Mouse (Mus musculus): ENCODE measurements at regions not wholly inside any gene's neighbourhood (a gene's known extent, or its start where the extent isn't known, plus 50 kb on each side); places are given as distances from the start of the nearest gene placed in this dataset.
"Not testable (repeated sequence)": the region's sequence is repeated elsewhere in the genome, so short reads cannot be mapped to it uniquely, and the experiment has no call there.

- ATAC-seq (ENCODE audit: low FRiP score, low read depth): no peak
Observed at GRCm38 (mm10) chr16:9043271-9043670, 213.4 kb downstream of the 1810013L24Rik start.

DNA sequence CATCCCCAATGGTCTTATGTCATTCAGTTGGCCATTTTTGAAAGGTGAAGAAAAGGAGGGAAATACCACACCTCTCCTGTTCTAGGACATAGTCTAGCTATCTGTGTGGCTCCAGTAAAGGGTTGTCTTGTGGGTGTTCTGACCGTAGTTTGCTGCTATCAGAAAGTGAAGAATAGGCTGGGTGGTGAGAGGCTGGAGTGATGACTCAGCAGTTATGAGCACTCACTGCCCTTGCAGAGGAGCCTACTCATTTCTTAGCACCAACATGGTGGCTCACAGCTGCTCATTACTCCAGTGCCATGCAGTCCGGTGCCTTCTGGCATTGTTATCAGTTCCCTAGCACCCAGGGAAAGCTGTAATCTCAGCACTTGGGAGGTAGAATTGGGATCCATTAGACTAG, 217.0 kb downstream of the 1810013L24Rik start:
- H3K4me3 ChIP-seq: no peak overlapping the region
- no peak overlapping the region for H3K4me2 ChIP-seq (replicated peaks)
- no peaks in the 10 kb centered on the region for H3K27me3 ChIP-seq
- no peaks in the 10 kb centered on the region for H3K36me3 ChIP-seq
- H3K9ac ChIP-seq (replicated peaks): no peak overlapping the region
- no peaks in the 10 kb centered on the region for H3K4me1 ChIP-seq
- no peak overlapping the region for H3K27ac ChIP-seq (replicated peaks)
- 89% methylated on average over 2 of the region's 2 CpGs for WGBS
- no peak for ATAC-seq (ENCODE audit: low FRiP score, low read depth)
- no peaks in the 10 kb centered on the region for H3K9me3 ChIP-seq

More at GRCm38 (mm10) chr16:9043271-9043670, 213.4 kb downstream of the 1810013L24Rik start:
- Histone ChIP-seq H3K27ac (replicated peaks) (no peak overlapping the region), H3K4me3 (no peak overlapping the region), H3K9ac (replicated peaks) (no peak overlapping the region), H3K36me3 (no peaks in the 10 kb centered on the region), H3K9me3 (no peaks in the 10 kb centered on the region), H3K27me3 (no peaks in the 10 kb centered on the region), H3K4me2 (replicated peaks) (no peak overlapping the region), H3K4me1 (no peaks in the 10 kb centered on the region)
- WGBS: 87% methylated on average over 6 of the region's 6 CpGs

- Histone ChIP-seq H3K36me3 (no peaks in the 10 kb centered on the region), H3K4me1 (no peaks in the 10 kb centered on the region), H3K4me2 (replicated peaks) (no peak overlapping the region), H3K4me3 (no peak overlapping the region), H3K27me3 (no peaks in the 10 kb centered on the region), H3K27ac (replicated peaks) (no peak overlapping the region), H3K9ac (replicated peaks) (no peak overlapping the region), H3K9me3 (no peaks in the 10 kb centered on the region)
- WGBS: 75% methylated on average over 4 of the region's 4 CpGs
- ATAC-seq (ENCODE audit: low FRiP score, low read depth): no peak
Observed at GRCm38 (mm10) chr16:9054415-9054814, 224.5 kb downstream of the 1810013L24Rik start.

GRCm38 (mm10) chr16:9056430-9056829, 226.5 kb downstream of the 1810013L24Rik start:
- no peaks in the 10 kb centered on the region for H3K27me3 ChIP-seq
- 85% methylated on average over 3 of the region's 3 CpGs for WGBS
- no peaks in the 10 kb centered on the region for H3K9me3 ChIP-seq
- no peak for ATAC-seq (ENCODE audit: low FRiP score, low read depth)
- H3K4me1 ChIP-seq: no peaks in the 10 kb centered on the region
- H3K4me2 ChIP-seq (replicated peaks): no peak overlapping the region
- no peak overlapping the region for H3K4me3 ChIP-seq
- H3K9ac ChIP-seq (replicated peaks): no peak overlapping the region
- H3K27ac ChIP-seq (replicated peaks): no peak overlapping the region
- H3K36me3 ChIP-seq: no peaks in the 10 kb centered on the region

GRCm38 (mm10) chr16:9071526-9071925, 241.6 kb downstream of the 1810013L24Rik start:
- Histone ChIP-seq H3K4me1 (no peaks in the 10 kb centered on the region), H3K27ac (replicated peaks) (no peak overlapping the region), H3K36me3 (no peaks in the 10 kb centered on the region), H3K4me3 (no peak overlapping the region), H3K27me3 (no peaks in the 10 kb centered on the region), H3K9me3 (no peaks in the 10 kb centered on the region), H3K9ac (replicated peaks) (no peak overlapping the region), H3K4me2 (replicated peaks) (no peak overlapping the region)
- 89% methylated on average over 4 of the region's 4 CpGs for WGBS
- no peak for ATAC-seq (ENCODE audit: low FRiP score, low read depth)

- not testable (repeated sequence) for H3K36me3 ChIP-seq; H3K27me3 ChIP-seq; H3K4me3 ChIP-seq; H3K4me1 ChIP-seq; H3K4me2 ChIP-seq (replicated peaks); H3K27ac ChIP-seq (replicated peaks); H3K9ac ChIP-seq (replicated peaks); H3K9me3 ChIP-seq; ATAC-seq (ENCODE audit: low FRiP score, low read depth)
- 95% methylated on average over 5 of the region's 5 CpGs for WGBS
Observed at GRCm38 (mm10) chr16:9071956-9072355, 242.1 kb downstream of the 1810013L24Rik start.

- no peaks in the 10 kb centered on the region for H3K36me3 ChIP-seq
- H3K9me3 ChIP-seq: no peaks in the 10 kb centered on the region
- H3K4me1 ChIP-seq: peaks cover 10% of the 10 kb centered on the region; the same call in 1 of the 2 replicates
- no peak for ATAC-seq (ENCODE audit: low FRiP score, low read depth)
- no peak overlapping the region for H3K27ac ChIP-seq (replicated peaks)
- H3K4me2 ChIP-seq (replicated peaks): no peak overlapping the region
- WGBS: 96% methylated on average over 4 of the region's 4 CpGs
- no peak overlapping the region for H3K4me3 ChIP-seq
- no peak overlapping the region for H3K9ac ChIP-seq (replicated peaks)
- no peaks in the 10 kb centered on the region for H3K27me3 ChIP-seq
Observed at GRCm38 (mm10) chr16:9074295-9074694, 244.4 kb downstream of the 1810013L24Rik start.

DNA sequence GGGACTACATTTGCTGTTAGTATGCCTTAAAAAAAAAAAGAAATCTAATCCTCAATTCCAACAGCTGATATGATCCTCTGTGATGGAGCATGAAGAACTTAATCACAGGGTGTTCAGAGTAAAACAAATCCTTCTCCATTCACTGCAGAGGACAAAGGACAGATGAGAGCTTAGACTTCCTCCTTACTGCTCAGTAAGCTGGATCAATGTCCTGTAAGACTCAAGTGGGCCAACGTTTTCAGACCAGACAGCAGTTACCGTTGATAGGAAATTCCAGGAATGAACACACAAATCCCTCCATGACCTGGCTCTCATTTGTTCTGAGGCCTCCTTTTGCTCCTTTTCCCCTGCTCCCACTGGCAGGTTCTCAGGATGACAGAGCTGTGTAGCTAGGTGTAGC, 247.6 kb downstream of the 1810013L24Rik start:
- Histone ChIP-seq H3K27ac (replicated peaks) (no peak overlapping the region), H3K9me3 (no peaks in the 10 kb centered on the region), H3K4me2 (replicated peaks) (no peak overlapping the region), H3K4me1 (peaks cover 12% of the 10 kb centered on the region; the same call in 1 of the 2 replicates), H3K36me3 (no peaks in the 10 kb centered on the region), H3K4me3 (no peak overlapping the region), H3K27me3 (no peaks in the 10 kb centered on the region; the same call in 1 of the 2 replicates), H3K9ac (replicated peaks) (no peak overlapping the region)
- no peak for ATAC-seq (ENCODE audit: low FRiP score, low read depth)
- 43% methylated on average over 2 of the region's 2 CpGs for WGBS

DNA sequence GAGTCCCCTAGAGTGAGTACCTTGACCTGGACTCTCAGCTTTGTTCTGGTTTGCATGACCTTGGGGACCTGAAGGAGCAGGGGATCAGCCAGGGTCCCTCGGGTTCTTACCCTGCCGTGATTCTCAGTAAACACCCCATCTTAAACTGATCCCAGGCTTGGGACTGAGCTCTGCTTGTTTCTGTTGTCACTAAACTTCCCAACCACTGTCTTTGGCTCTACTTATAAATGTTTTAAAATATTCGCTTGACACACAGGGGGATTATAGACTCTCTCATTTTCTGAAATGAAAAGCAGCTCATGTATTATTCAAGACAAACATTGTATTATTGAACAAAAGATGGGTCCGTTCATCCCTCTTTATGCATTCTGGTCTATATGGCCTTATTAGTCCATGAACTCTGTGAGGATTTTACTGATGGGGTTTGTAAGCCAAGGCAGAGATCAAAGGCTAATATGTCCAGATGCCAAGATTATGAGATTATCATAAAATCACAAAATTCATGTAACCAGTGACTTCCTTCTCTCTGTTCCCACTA, 248.6 kb downstream of the 1810013L24Rik start:
- ATAC-seq (ENCODE audit: low FRiP score, low read depth): peak; percentile 79
- Histone ChIP-seq H3K27me3 (peaks cover 4% of the 10 kb centered on the region; the same call in 1 of the 2 replicates), H3K4me2 (replicated peaks) (no peak overlapping the region), H3K27ac (replicated peaks) (0 out of 2 replicates have a peak overlapping the region, but pooled peaks have one; percentile 15), H3K4me1 (peaks cover 12% of the 10 kb centered on the region; the same call in 1 of the 2 replicates), H3K9me3 (no peaks in the 10 kb centered on the region), H3K9ac (replicated peaks) (no peak overlapping the region), H3K36me3 (no peaks in the 10 kb centered on the region), H3K4me3 (no peak overlapping the region)
- 12% methylated on average over 4 of the region's 4 CpGs for WGBS

DNA sequence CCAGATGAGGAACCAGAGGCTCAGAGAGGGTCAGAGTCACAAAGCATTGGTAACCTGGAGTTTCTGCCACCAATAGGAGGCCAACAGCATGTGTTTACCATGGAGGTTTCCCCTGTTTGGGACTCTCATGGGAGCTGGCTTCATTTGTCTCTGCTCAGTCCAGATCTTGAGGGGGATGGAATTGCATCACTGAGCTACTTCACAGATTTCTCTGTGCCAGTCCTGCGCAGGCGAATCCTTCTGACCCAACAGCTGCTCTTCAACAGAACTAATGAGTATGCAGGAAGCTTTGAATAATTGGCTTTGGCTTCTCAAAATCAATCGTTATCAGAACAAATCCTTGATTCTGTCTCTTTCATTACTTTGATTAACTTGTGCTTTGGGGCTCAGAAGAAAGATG, 253.1 kb downstream of the 1810013L24Rik start:
- Histone ChIP-seq H3K27ac (replicated peaks) (no peak overlapping the region), H3K4me2 (replicated peaks) (no peak overlapping the region), H3K27me3 (peaks cover 11% of the 10 kb centered on the region; the same call in 1 of the 2 replicates), H3K9ac (replicated peaks) (no peak overlapping the region), H3K4me1 (peaks cover 16% of the 10 kb centered on the region), H3K36me3 (no peaks in the 10 kb centered on the region), H3K9me3 (no peaks in the 10 kb centered on the region), H3K4me3 (no peak overlapping the region)
- ATAC-seq (ENCODE audit: low FRiP score, low read depth): no peak
- WGBS: 66% methylated on average over 3 of the region's 3 CpGs

DNA sequence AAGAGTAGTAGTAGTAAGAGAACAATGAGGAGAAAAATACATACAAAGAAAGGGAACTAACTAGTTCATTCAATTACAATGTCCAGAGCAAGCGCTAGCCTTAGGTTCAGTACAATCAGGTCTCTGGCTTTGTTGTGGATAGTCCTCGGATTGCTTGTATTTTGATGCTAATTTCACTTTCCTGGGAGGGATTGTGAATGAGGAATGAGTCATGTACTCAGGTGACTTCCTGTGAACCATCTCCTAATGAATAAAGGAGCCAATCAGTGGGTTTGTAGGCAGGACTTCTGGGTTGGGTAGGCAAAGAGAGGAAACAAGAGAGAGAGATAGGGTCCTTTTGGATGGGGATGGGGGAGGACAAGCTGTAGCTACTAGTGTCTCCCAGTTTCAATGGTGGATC, 253.8 kb downstream of the 1810013L24Rik start:
- ATAC-seq (ENCODE audit: low FRiP score, low read depth): no peak
- no peaks in the 10 kb centered on the region for H3K36me3 ChIP-seq
- peaks cover 11% of the 10 kb centered on the region; the same call in 1 of the 2 replicates for H3K27me3 ChIP-seq
- H3K4me2 ChIP-seq (replicated peaks): no peak overlapping the region
- peaks cover 12% of the 10 kb centered on the region for H3K4me1 ChIP-seq
- H3K9me3 ChIP-seq: no peaks in the 10 kb centered on the region
- H3K4me3 ChIP-seq: no peak overlapping the region
- no peak overlapping the region for H3K9ac ChIP-seq (replicated peaks)
- WGBS: 48% methylated on average over 2 of the region's 2 CpGs
- H3K27ac ChIP-seq (replicated peaks): no peak overlapping the region

GRCm38 (mm10) chr16:9084581-9084980, 254.7 kb downstream of the 1810013L24Rik start:
- no peak overlapping the region for H3K4me3 ChIP-seq
- no peak overlapping the region for H3K27ac ChIP-seq (replicated peaks)
- 88% methylated on average over 1 of the region's 1 CpGs for WGBS
- no peak overlapping the region for H3K4me2 ChIP-seq (replicated peaks)
- no peak for ATAC-seq (ENCODE audit: low FRiP score, low read depth)
- no peak overlapping the region for H3K9ac ChIP-seq (replicated peaks)
- H3K4me1 ChIP-seq: peaks cover 5% of the 10 kb centered on the region; the same call in 1 of the 2 replicates
- no peaks in the 10 kb centered on the region for H3K9me3 ChIP-seq
- H3K27me3 ChIP-seq: peaks cover 11% of the 10 kb centered on the region; the same call in 1 of the 2 replicates
- H3K36me3 ChIP-seq: no peaks in the 10 kb centered on the region

DNA sequence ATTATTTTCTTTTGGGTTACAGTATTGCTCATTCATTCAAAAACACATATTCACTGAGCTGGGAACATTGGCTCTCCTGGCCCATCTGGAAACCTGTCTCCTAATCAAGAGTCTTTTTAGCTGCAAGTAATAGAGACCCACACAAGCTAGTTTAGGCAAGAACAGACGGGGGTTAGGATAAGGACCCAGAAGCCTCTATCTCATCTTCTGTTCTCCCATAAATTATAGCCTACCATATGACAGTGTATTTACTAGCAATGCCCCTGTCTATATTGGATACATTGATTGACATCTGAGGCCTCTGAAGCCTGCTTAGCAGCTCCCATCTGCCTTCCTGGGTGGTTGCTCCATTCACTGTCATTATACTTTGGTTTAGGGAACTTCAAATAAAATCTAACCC, 255.2 kb downstream of the 1810013L24Rik start:
- Histone ChIP-seq H3K4me2 (replicated peaks) (no peak overlapping the region), H3K9me3 (no peaks in the 10 kb centered on the region), H3K9ac (replicated peaks) (no peak overlapping the region), H3K4me3 (no peak overlapping the region), H3K27ac (replicated peaks) (no peak overlapping the region), H3K27me3 (peaks cover 11% of the 10 kb centered on the region; the same call in 1 of the 2 replicates), H3K4me1 (peaks cover 5% of the 10 kb centered on the region; the same call in 1 of the 2 replicates), H3K36me3 (no peaks in the 10 kb centered on the region)
- WGBS: 50% methylated on average over 1 of the region's 1 CpGs
- ATAC-seq (ENCODE audit: low FRiP score, low read depth): peak; percentile 62; the same call in 1 of the 2 replicates
